Mouse (Mus musculus) ZHBTc4 (cell line): ENCODE results near the gene Ablim1.

Experiments used
- DNase-seq: peaks from one replicate; pipeline ENCODE4 v3.0.0-alpha.2; 2011; ENCODE audit warnings: low read depth, low spot score

Gene Ablim1

DNA sequence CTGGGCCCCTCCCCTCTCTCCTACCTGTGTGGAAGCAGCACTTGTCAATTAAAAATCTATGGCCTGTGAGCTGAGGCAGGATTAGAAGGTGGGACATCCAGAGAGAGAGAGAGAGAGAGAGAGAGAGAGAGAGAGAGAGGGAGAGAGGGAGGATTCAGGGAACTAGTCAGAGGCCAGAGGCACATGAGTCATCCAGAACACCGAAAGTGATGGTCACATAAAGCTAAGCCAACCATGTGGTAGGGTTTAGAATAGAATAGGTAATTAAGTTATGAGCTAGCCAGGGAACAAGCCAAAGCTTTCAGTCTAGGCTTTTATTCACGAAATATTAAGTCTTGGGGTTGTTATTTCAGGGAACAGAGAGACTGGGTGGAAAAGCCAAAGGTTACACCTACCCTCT is 10.1 kb downstream of the Ablim1 start:
- DNase-seq = no peak

DNA sequence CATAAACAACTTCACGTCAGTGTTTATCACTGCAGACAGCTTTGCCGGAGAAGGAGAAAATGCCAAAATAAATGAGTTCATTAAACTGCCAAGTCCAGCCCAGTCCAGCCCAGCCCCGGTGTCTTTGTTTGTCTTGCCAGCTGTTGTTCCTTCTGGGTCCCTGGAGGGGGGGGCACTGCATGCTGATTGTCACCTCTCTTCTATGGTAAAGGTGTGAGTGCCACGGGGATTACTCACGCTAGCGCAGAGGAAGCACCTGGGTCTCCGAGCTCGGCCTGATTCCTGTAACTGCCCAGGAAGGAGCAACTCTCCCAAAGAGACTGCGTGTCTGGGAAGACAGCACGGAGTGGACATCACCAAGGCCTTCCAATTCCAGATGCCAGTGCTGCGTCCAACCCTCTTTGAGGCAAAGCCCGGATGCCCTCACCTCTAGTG is 12.7 kb downstream of the Ablim1 start:
- DNase-seq = no peak

DNA sequence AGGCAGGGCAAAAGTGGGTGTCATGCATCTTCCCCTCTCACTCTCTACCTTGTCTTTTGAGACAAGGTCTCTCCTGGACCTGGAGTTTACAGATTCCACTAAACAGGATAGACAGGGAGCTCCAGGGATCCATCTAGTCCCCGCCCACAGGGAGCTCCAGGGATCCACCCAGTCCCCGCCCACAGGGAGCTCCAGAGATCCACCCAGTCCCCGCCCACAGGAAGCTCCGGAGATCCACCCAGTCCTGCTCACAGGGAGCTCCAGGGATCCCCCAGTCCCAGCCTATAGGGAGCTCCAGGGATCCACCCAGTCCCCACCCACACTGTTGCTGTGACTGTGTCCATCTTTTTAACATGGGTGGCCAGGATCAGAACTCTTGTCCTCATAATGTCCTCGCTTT is 16.7 kb downstream of the Ablim1 start:
- DNase-seq = peak; percentile 91

DNA sequence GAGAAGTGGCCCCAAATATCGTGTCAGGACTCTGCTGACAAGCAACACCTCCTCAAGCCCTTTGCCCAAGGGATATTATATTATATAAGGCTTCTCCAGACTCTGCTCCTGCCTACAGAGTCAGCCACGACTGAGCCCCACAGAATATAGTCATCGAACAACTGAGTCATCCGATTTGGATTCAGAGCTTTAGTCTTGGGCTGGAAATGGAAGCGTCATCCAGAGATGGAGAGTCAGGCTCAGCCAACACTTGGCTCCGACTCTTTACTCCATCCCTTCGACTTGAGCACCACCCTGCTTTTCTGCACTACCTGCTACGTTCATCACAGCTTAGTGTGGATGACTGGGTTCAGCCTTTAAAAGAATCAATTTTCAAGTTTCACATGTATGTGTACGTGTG is 17.3 kb downstream of the Ablim1 start:
- DNase-seq = no peak

DNA sequence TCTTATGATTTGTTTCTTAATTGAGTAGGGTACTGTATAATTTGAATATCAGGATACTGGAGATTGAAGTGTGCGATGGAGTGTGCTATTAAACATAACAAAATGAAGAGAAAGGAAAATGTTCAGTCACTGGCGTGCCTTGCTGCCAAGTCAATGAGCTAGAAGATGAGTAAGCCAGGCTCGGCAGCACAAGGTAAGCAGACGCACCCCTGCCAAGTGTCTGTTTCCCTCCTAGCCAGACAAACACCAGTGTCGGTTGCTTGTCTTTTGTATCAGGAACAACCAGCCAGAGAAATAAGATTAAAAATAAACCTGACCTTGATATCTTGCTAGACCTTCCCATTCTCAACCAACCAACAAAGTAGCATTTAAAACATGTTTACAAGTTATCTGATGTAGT is 18.2 kb downstream of the Ablim1 start:
- DNase-seq = no peak

DNA sequence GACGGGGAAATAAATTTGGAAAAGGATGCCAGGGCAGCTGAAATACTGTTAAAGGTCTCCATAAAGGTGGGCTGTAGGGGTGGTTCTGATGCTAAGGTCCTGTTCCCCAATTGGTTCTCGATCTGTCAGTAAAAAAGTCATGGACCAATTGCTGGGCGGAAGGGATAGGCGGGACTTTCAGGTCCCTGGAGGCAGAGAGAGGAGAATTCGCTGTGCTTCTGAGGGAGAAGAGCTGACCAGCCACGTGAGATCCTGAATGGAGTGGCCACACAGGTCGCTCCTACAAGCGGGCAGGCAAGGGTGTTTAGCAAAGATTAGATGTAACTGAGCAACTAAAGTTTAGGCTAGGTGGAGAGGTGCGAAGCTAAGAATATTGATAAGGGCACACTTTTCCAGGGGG is 19.2 kb downstream of the Ablim1 start:
- no peak for DNase-seq

DNA sequence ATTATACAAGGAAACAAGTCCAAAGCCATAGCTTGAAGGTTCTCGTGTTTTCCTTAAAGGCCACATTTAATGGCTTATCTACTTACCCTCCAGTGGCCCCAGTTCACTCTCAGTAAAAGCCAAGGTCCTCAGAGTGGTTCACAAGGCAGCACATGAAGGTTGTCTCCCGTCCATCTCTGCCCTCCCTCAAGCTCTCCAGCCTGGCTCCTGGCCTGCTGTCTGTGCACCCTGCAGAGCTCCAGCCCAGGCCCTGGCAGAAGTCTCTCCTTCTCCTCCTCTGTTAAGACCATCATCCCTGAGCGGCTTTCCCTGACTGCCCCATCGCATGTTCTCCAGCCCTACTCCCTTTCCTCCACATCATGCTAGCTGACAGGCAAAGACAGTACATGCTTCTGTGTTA is 20.4 kb downstream of the Ablim1 start:
- no peak for DNase-seq

DNA sequence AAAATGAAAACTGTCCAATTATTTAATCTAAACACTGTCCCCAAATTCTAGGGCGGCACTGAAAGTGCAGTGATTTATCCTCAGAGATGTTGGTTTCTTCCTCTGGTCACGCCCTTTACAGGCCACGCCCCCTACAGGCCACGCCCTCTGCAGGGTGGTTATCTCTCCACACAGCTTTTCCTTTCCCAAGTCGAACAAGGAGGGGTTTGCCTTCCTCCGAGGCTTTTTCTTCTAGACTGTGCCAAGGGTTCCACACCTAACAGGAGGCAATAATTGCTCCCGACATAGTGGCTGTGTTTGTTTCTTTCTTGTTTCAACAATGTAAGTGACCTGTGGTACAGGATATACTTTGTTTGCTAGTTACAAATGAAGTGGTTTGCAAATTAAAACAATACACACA is 21.0 kb downstream of the Ablim1 start:
- peak; percentile 81 for DNase-seq

DNA sequence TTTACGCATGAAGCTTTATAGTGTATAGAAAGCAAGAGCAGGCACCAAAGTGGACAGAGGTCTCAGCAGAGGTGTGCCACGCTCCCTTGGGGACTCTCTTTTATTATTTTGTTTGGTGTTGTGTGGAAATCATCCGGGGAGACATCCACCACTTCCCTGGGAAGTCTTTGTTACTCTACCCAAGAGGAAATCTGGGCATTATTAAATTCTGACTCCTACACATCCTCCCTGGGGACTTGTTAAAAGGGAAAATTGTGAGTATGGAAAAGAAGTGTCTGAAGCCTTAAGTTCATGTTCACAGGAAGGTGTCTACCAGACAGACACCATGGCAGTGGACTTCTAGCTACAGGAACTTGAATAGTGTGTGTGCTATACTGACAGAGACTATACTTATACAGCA is 31.4 kb downstream of the Ablim1 start:
- DNase-seq = no peak

DNA sequence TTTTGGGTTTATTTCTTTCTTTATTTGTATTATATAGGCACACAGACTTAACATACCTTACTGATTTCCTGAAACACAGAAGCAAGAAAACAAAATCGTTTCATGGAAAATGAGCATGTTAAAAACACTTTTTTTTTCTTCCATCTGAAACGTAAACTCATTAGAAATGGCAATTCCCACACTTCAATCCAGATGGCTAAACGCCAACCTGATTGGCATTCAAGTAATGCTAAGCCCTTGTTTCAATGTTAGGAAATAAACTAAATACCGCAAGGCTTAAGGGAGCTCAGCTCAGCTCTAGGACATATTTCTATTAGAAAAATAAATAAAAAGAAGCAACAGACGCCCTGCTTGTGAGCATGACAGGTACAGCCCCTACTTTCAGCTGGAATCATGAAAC is 32.1 kb downstream of the Ablim1 start:
- DNase-seq = no peak

DNA sequence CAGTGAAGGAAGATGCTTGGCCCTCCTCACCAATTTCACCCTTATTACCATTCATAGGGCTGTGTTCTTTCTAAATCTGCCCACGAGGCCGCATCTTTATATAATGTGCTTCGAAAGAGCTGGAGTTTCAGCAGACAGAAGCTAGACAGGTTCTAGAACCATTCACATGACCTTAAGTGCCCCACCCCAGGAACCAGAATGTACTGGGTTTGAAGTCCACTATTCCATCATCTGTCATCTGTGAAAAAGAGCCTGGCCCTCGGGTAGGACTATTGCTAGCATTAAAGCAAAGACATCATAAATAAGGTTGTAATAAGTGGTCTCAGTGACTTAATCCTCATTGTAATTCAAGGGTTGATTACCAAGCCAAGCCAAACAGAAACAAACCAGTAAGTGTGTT is 35.1 kb downstream of the Ablim1 start:
- DNase-seq = no peak

DNA sequence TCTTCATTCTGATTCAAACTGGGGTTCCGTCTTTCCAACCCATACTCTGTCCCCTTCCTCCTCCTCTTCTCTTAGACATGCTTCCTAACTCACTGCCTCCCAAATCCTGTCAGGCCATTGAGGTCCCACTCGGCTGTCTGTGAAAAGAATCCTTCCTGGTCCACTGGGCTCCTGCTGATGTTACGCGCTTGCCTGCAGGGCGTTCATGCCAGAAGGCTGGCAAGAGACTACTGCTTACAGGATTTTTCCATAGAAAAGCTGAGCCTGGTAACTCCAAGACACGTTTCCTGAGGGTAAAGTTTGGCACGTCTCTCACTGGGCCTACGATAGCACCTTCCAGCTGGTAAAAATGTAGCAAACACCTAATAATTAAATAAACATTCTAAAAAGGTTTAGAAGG is 36.5 kb downstream of the Ablim1 start:
- no peak for DNase-seq

DNA sequence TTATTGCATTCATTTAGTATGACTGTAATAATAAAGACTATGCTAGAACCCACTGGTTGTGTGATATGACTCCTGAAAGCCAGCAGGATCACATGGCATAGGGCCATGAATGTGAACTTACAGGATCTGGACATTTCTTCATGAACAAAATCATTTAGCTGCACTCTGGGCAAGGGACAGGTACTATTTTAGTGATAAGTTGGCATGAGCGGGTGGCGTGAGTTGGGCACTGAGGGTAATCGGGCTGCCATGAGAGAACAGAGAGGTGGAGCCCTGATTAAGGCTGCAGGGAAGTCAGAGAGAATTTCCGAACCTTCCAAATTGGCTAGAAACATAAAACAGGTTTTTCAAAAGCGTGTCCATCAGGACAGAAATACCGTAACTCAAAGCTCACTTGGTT is 37.7 kb downstream of the Ablim1 start:
- DNase-seq = no peak

DNA sequence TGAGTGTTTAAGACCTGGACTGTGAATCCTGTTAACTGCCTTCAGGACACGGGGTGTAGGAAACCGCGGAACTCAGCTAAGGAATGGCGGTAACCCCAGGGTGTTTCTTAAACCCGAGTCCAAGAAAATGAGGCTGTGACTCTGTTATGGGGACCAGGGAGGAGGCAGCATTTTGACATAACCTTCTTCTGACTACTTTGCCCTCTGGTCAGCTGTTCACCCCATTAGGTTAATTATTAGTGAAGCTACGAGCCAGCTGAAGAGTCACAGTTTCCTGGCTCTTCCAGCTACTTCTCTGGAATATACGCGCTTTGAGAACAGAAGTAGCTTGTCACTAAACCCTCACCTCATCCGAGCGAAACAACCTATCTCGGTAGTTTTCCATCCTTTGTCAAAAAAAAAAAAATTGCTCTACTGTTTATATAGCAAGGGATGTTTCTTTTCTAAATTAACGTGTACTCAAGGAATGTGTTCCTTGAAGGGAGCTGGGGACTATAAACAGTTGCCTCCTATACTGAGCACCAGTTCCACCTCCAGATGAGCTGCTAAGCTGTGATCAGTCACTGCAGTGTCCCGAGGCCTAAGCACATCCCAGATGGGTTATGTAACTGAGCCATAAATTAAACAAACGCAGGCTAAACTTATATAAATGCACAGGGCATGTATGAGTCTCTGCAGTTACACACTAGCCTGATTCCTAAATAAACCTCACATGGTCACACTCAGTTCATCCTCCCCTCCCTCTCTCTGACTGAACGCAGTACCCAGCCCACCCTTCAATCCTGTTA is 39.4 kb downstream of the Ablim1 start:
- DNase-seq = no peak

DNA sequence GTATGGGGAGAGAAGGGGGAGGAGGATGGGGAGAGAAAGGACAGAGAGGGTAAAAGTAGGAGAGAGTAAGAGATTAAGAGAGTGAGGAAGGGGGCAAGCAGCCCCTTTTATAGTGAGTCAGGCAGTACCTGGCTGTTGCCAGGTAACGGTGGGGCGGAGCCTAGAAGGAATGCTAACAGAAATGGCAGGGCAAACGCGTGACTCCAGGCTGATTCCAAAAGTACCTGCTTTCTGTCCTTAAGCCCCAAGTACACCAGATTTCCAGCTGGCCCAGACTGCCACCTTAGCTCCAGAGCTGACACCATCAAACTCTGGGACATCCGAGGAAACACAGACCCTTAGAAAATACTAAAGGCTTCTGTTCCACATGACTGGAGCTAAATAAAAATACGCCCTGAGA is 40.0 kb downstream of the Ablim1 start:
- peak; percentile 65 for DNase-seq

DNA sequence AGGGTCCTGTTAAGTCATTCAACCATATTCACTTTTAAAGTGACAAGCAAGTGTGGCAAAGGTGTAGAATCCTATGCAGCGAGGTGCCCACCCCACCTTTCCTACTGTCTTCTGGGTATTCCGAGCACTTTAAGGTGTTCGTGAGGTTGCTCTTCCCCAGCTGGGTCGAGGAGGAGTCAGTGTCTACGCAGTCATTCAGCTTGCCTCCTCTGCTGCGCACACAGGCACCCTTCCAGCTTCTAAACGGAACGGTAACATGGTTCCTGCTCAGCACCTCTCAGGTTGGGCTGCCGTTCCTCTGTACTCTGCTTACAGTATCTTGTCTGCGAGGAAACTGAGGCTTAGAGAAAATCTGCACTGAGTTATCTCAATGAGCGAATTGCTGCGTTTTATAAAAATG is 40.4 kb downstream of the Ablim1 start:
- no peak for DNase-seq

DNA sequence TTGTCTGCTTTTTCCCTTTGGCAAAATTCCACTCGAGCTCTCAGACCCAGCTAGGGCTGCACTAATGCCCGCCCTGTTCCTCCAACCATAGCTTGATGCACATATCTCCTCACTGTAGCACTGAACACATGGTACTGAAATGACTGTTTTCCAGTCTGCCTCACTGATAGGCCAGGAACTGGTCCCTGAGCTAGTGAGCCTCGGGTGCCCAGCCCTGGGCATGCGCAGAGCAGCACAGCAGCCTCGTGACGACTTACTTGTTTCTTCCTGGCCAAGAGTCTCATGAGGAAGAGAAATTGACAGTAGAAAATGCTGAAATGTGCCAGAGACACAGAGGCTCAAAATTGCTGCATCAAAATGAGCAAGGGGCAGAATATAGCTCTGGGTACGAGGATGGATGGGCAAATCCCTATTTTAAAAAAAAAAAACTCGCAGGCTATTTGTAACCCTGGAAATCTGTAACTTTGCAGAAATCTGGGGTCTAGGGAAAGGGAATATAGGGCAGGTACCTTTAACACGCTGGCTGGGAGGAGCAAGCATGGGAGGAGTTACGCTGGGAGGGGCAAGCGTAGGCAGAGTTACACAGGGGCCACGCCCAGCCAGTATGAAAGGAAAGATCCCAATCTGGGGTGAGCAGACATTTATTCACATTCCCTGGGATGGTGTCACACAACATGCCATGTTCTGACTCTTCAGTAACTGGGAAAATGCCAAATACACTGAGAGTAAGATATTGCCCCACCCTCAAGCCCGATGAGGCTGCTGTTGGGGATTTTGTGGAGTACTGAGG is 41.7 kb downstream of the Ablim1 start:
- peak; percentile 75 for DNase-seq

DNA sequence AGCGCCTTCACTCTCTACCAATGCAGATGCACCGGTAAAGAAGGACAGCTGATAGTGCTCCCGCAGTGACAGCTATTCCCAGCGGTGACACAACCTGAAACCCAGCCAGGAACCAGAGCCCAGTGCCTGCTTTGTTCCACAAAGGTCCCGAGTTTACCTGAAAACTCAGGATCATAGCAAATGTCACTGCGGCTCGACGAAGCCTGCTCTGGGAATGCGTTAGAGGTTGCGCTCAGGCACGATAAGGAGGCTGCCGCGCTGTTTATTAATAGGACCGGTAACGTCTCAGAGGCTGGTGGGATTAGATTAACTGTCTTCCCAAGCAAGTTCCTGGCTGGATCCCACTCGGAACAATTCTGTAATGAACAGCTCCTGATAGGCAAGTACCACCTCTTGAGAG is 43.0 kb downstream of the Ablim1 start:
- no peak for DNase-seq

DNA sequence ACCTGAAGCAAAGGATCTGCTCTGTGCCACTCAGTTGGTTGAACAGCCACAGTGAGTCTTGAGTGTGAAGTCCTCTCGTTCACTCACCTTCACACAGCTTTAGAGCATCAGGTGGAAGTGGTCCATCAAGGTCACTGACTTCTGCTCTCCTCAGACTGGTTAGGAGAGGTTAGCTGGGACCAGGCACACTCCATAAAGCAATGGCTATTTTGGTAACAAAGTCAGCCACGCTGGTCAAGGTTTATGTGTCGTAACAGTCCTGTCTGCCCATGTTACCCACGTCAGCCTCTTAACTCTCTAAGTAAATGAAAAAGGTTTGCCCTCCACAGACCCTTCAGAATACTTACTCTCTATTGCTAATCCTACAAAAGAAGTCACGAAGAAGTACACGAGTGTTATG is 44.0 kb downstream of the Ablim1 start:
- no peak for DNase-seq

DNA sequence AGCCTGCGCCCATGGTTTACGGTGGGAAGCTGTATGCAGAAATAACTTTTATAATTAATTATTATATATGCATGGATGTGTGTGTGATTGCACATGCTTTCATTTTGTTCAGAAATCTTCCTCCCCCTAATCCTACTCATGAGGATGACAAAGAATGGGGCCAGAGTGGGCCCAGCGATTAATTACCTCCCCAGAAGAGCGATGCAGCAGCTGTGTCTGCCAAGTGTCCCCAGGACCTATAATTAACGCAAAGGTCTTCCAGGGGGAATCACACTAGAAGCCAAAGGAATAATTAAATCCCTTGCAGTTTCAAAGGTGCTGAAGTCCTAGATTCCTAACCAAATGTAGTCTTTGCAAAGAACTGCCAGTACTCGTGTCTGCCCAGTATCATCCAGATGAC is 44.9 kb downstream of the Ablim1 start:
- DNase-seq = no peak

DNA sequence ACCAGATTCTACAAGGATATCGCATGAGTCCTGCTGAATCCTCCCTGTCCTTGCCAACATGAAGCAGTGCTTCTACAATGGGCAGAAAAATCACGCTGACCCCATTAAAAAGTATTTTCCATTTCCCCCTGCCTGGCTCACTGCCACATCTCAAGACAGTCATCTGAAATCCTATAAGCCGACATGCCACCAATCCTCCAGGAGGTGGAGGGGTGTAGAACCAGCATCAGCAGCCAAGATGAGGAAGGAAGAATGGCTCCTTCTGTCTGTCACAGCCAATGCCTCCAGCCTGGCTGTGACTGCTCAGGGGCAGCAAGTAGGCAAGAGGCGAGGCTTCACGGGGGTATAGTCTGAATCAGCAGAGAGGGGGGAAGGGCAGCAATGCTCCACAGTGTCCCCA is 47.2 kb downstream of the Ablim1 start:
- DNase-seq = no peak

DNA sequence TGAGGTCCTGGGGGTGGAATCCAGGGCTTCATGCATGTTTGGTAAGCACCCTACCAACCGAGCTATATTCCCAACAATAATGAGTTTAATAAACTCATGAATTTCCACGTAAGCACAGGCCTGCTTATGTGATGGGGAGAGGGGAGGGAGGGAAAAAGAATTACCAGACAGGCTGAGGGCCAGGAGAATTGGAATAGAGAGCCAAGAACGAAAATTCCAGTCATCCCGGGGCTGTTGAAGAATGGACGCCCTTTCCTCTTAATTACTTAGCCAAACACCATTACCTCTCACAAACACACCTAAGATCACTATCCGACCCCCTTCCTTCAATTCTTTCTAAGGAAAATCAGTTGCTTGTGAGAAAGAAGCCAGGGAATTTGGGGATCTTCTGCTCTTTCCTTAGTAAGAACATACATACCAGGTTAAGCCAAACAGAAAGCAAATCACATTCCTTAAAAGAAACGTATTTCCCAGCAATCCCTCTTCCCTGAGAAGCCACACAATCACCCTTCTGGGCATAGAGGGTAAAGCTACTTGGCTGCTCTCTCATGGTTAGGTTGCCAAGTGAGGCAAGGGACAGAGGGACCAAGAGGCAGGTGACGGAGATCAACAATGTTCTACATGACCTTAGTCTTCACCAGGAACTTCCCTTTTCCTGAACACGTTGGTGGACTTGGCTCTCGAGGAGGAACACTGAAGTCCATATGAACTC is 48.2 kb downstream of the Ablim1 start:
- DNase-seq = no peak
